Mouse (Mus musculus): Measurements from ENCODE around the gene Mrps36. TPM values are rescaled to one million over a fixed set of nuclear protein-coding genes. Genes with fewer than 3 reads are reported as not detected.
"Not testable (repeated sequence)": the region's sequence is repeated elsewhere in the genome, so short reads cannot be mapped to it uniquely, and the experiment has no call there.

The Mrps36 gene
- polyA plus RNA-seq (2016; fragmentation: Nextera tagmentation; extraction: Ambion mirVana), result 135 and 144 TPM in 2 replicates

DNA sequence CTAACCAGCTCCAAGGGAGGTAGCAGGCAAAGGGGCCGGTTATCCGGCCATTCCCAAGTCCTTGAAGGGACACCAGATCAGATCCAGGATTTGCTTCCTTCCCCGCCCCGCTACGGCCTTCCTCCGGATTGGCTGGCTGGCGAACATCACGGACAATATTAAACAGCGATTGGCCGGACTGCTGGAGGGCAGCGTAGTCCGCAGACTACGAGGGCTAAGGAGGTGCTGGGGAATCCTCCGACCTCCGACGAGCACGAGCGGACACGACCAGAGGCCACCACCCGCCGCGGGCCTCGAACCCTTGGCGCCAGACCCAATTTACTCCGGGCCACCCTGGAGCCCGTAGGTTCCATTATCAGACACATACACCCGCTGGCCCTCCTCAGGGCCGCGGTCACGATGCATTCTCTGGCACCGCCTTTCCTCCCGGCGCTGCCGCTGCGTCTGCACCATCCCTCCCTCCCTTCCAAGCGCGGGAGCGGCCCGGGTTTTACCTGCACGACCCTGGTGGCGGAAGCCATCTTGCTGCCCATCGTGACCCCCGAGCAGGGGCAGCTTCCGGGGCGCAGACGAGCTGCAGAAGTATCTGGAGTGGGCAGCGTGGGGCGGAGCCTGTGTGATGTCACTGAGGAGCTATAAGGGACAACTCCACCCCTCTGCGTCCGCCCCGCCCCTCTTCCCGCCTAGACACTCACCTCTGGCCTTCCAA is at the start of gene Mrps36:
TSS of gene Mrps36 (minus strand) at position 624 of the 709 bp plus-strand sequence.
- Histone ChIP-seq H3K9me3 (no peaks in the 10 kb centered on the region), H3K9ac (peak within 1 kb of the TSS; percentile 82), H3K4me1 (peaks cover 5% of the 10 kb centered on the region; the same call in 1 of the 2 replicates), H3K27ac (peak within 1 kb of the TSS; percentile 94), H3K27me3 (replicated peaks) (no peaks in the 10 kb centered on the region), H3K4me2 (replicated peaks) (peak within 1 kb of the TSS; percentile 60), H3K36me3 (0 out of 2 replicates have a peak, but pooled peaks cover 5% of the 10 kb centered on the region), H3K4me3 (peak within 1 kb of the TSS; percentile 85)
- WGBS, result under 1% methylated on average over 52 of the region's 52 CpGs
- ATAC-seq (ENCODE audit: low FRiP score, low read depth), result peak; percentile 97

DNA sequence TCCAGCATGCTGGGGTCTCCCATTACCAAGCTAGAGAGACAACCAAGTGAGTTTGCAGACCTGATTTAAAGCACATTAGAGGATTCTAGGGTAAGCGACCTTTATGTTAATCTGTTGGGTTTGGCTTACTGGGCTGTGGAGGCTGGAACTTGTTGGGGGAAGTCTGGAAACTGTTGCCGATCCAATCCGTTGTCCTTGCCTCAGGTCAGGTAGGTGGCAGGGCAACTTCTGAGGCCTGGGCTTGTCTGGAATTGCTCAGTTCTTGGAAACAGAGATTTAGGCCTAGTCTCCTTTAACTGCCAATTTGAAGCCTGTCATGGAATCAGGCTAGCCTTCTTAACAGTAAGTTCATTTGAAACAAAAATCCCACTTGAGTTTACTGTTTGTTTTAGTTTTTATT is 44.6 kb upstream of the Mrps36 start:
- H3K9ac ChIP-seq, result no peak overlapping the region
- H3K9me3 ChIP-seq, result no peaks in the 10 kb centered on the region
- no peak overlapping the region for H3K27ac ChIP-seq
- no peak overlapping the region for H3K4me2 ChIP-seq (replicated peaks)
- peaks cover 15% of the 10 kb centered on the region for H3K4me1 ChIP-seq
- no peaks in the 10 kb centered on the region for H3K36me3 ChIP-seq
- no peaks in the 10 kb centered on the region for H3K27me3 ChIP-seq (replicated peaks)
- ATAC-seq (ENCODE audit: low FRiP score, low read depth), result no peak
- 92% methylated on average over 3 of the region's 3 CpGs for WGBS
- no peak overlapping the region for H3K4me3 ChIP-seq

GRCm38 (mm10) chr13:100788057-100788456 is 43.6 kb upstream of the Mrps36 start:
- ATAC-seq (ENCODE audit: low FRiP score, low read depth); H3K9me3 ChIP-seq; H3K27me3 ChIP-seq (replicated peaks); H3K27ac ChIP-seq; H3K9ac ChIP-seq; H3K36me3 ChIP-seq; H3K4me3 ChIP-seq; H3K4me2 ChIP-seq (replicated peaks): not testable (repeated sequence)
- peaks cover 21% of the 10 kb centered on the region for H3K4me1 ChIP-seq
- 96% methylated on average over 13 of the region's 14 CpGs for WGBS

DNA sequence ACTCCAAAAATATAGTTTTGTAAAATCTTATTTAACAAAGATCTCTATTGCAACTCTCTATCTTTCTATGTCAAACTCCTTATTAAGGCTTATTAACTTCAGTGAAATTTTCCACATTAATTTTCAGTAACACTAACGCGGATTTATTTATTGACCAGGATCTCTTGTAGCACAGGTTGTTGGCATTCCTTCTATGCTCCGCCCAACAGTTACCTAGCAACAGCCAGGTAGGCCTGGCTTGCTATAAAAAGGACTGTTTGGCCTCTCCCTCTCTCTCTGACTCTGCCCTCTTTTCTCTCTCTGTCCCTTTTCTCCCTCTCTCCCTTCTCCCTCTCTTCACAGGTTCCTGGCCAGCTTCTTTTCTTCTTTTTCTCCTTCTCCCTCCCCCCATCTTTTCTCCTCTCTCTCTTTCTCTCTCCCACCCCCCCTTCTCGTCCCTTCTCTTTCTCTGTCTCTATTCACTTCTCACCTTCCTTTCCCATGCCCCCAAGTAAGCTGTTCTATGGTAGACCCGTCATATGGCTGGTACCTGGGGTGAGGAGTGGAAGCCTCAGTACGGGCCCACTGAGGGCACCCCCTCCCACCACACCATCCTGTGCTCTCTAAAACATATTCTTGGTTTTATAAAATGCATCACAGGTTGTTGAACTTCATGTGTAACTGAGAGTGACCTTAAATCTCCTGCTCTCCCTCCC is 43.0 kb upstream of the Mrps36 start:
- peaks cover 4% of the 10 kb centered on the region; the same call in 1 of the 2 replicates for H3K36me3 ChIP-seq
- H3K27ac ChIP-seq, result no peak overlapping the region
- H3K9me3 ChIP-seq, result no peaks in the 10 kb centered on the region
- H3K4me1 ChIP-seq, result peaks cover 21% of the 10 kb centered on the region
- no peak overlapping the region for H3K4me3 ChIP-seq
- WGBS, result 74% methylated on average over 6 of the region's 6 CpGs
- no peaks in the 10 kb centered on the region for H3K27me3 ChIP-seq (replicated peaks)
- ATAC-seq (ENCODE audit: low FRiP score, low read depth), result no peak
- no peak overlapping the region for H3K9ac ChIP-seq
- H3K4me2 ChIP-seq (replicated peaks), result no peak overlapping the region

- H3K36me3 ChIP-seq, result peaks cover 6% of the 10 kb centered on the region; the same call in 1 of the 2 replicates
- under 1% methylated on average over 35 of the region's 35 CpGs for WGBS
These were observed 42.0 kb upstream of the Mrps36 start, which contains the start of gene Ccnb1 for GRCm38 (mm10) chr13:100786414-100786867. TSS of gene Ccnb1 (minus strand) at chr13:100786570.

GRCm38 (mm10) chr13:100785806-100786413 is 41.5 kb upstream of the Mrps36 start:
- Histone ChIP-seq H3K4me2 (replicated peaks) (peak overlapping the region; percentile 96), H3K9me3 (no peaks in the 10 kb centered on the region), H3K36me3 (peaks cover 6% of the 10 kb centered on the region; the same call in 1 of the 2 replicates), H3K4me1 (peaks cover 21% of the 10 kb centered on the region), H3K9ac (peak overlapping the region; percentile 64), H3K27me3 (replicated peaks) (no peaks in the 10 kb centered on the region), H3K27ac (no peak overlapping the region), H3K4me3 (peak overlapping the region; percentile 70)
- ATAC-seq (ENCODE audit: low FRiP score, low read depth), result peak; percentile 66
- WGBS, result under 1% methylated on average over 30 of the region's 30 CpGs

More at GRCm38 (mm10) chr13:100786414-100786867, 42.0 kb upstream of the Mrps36 start, which contains the start of gene Ccnb1:
- ATAC-seq (ENCODE audit: low FRiP score, low read depth), result peak; percentile 99
- Histone ChIP-seq H3K4me1 (peaks cover 21% of the 10 kb centered on the region), H3K27me3 (replicated peaks) (no peaks in the 10 kb centered on the region), H3K9me3 (no peaks in the 10 kb centered on the region), H3K4me2 (replicated peaks) (peak within 1 kb of the TSS; percentile 96), H3K27ac (no peak within 1 kb of the TSS), H3K4me3 (peak within 1 kb of the TSS; percentile 70), H3K9ac (peak within 1 kb of the TSS; percentile 64)

DNA sequence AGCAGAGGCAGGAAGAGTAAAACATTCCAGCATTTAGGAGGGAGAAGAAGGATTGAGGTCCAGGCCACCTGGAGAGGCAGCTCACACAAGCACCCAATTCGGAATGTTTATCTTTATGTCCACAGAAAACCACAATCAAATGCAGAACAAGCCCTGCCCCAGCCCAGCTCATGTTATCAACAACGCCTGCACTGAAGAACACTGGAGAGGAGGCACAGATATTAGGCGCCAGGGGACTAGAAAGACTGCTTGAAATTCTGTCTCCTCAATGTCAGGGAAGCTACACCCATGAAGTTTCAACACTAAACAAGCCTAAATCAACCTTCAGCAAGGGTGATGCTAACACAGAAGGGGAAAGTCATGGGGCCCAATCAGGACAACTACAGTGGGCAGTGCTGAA is 33.0 kb upstream of the Mrps36 start:
- no peak overlapping the region for H3K4me2 ChIP-seq (replicated peaks)
- no peaks in the 10 kb centered on the region for H3K9me3 ChIP-seq
- H3K36me3 ChIP-seq, result peaks cover 14% of the 10 kb centered on the region
- no peak overlapping the region for H3K4me3 ChIP-seq
- no peak overlapping the region for H3K27ac ChIP-seq
- H3K4me1 ChIP-seq, result peaks cover 14% of the 10 kb centered on the region
- no peak for ATAC-seq (ENCODE audit: low FRiP score, low read depth)
- 89% methylated on average over 3 of the region's 3 CpGs for WGBS
- no peaks in the 10 kb centered on the region for H3K27me3 ChIP-seq (replicated peaks)
- no peak overlapping the region for H3K9ac ChIP-seq

DNA sequence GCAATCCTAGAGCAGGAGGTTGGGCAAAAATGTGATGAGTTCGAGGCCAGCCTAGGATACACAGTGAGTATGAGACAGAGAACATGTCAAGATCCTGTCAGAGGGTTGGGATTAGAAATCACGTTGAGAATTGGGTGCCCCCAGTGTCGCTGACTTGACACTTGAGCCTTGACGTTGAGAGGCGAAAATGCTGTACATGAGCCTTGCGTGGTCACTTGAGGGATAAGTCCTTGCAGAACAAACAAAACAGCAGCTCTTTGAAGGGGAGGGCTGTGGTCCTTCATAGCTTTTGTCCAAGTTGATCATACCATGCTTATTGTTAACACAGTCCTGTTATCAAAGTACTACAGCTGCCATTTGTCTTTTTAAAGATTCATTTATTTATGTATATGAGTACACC is 32.3 kb upstream of the Mrps36 start:
- no peak overlapping the region for H3K4me3 ChIP-seq
- H3K9ac ChIP-seq, result no peak overlapping the region

DNA sequence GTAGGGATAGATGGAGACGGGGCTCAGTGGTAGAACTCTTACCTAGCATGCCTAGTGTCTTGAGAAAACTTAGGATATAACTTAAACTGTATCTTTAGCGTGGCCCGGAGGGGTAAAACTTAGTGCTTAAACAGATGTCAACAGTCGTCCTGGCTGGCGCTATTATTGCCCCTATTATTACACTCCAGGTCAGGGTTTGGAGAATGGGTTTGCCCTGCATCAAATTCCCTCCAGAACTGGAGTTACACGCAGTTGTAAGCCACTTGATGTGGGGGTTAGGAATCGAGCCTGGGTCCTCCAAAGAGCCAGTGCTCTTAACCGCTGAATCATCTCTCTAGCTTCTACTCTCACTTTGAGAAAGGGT is 31.6 kb upstream of the Mrps36 start:
- peak overlapping the region; percentile 79 for H3K4me3 ChIP-seq
- no peaks in the 10 kb centered on the region for H3K27me3 ChIP-seq (replicated peaks)
- H3K4me2 ChIP-seq (replicated peaks), result peak overlapping the region; percentile 95
- peaks cover 14% of the 10 kb centered on the region for H3K4me1 ChIP-seq
- H3K27ac ChIP-seq, result no peak overlapping the region
- H3K9ac ChIP-seq, result peak overlapping the region; percentile 76
- WGBS, result 12% methylated on average over 8 of the region's 8 CpGs
- ATAC-seq (ENCODE audit: low FRiP score, low read depth), result no peak; the same call in 1 of the 2 replicates
- peaks cover 14% of the 10 kb centered on the region for H3K36me3 ChIP-seq
- H3K9me3 ChIP-seq, result no peaks in the 10 kb centered on the region

More for the DNA sequence above, 32.3 kb upstream of the Mrps36 start:
- Histone ChIP-seq H3K36me3 (peaks cover 12% of the 10 kb centered on the region), H3K4me2 (replicated peaks) (peak overlapping the region; percentile 95; the same call in 1 of the 2 replicates), H3K4me1 (peaks cover 14% of the 10 kb centered on the region), H3K9me3 (no peaks in the 10 kb centered on the region), H3K27me3 (replicated peaks) (no peaks in the 10 kb centered on the region), H3K27ac (no peak overlapping the region)
- no peak for ATAC-seq (ENCODE audit: low FRiP score, low read depth)
- 67% methylated on average over 6 of the region's 6 CpGs for WGBS

GRCm38 (mm10) chr13:100775252-100776055 is 31.0 kb upstream of the Mrps36 start, which contains the start of gene Cenph:
TSS of gene Cenph (minus strand) at chr13:100775899.
- Histone ChIP-seq H3K9ac (peak within 1 kb of the TSS; percentile 76), H3K27me3 (replicated peaks) (no peaks in the 10 kb centered on the region), H3K4me1 (peaks cover 14% of the 10 kb centered on the region), H3K27ac (no peak within 1 kb of the TSS), H3K36me3 (peaks cover 15% of the 10 kb centered on the region), H3K4me3 (peak within 1 kb of the TSS; percentile 79), H3K4me2 (replicated peaks) (peak within 1 kb of the TSS; percentile 95), H3K9me3 (no peaks in the 10 kb centered on the region)
- under 1% methylated on average over 46 of the region's 46 CpGs for WGBS
- peak; percentile 96 for ATAC-seq (ENCODE audit: low FRiP score, low read depth)

DNA sequence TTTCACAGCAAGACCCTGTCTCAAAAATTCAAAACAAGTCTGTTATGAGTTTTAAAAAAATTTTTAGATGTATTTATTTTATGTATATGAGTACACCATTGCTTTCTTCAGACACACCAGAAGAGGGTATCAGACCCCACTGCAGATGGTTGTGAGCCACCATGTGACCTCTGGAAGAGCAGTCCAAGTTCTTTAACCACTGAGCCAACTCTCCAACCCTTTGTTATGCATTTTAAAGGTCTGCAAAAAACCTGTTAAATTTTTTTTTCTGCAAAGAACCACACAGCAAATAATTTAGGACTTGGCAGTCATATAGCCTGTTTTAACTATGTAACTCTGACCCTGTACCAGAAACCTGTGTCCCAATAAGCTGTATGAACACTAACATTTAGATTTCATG is 30.2 kb upstream of the Mrps36 start:
- peak overlapping the region; percentile 79 for H3K4me3 ChIP-seq
- peaks cover 13% of the 10 kb centered on the region for H3K36me3 ChIP-seq
- no peaks in the 10 kb centered on the region for H3K9me3 ChIP-seq
- peak overlapping the region; percentile 95 for H3K4me2 ChIP-seq (replicated peaks)
- peaks cover 14% of the 10 kb centered on the region for H3K4me1 ChIP-seq
- no peak for ATAC-seq (ENCODE audit: low FRiP score, low read depth)
- H3K27me3 ChIP-seq (replicated peaks), result no peaks in the 10 kb centered on the region
- no peak overlapping the region for H3K27ac ChIP-seq
- H3K9ac ChIP-seq, result peak overlapping the region; percentile 76; the same call in 1 of the 2 replicates

All from neural tube, embryonic 12.5 days (tissue).